Mouse (Mus musculus): Measurements from ENCODE around the gene Ccpg1os. TPM values are rescaled to one million over a fixed set of nuclear protein-coding genes. Genes with fewer than 3 reads are reported as not detected.

Gene Ccpg1os
- polyA plus RNA-seq (2015; fragmentation: Nextera tagmentation; extraction: Ambion mirVana), result 20.6 and 22.8 TPM in 2 replicates

DNA sequence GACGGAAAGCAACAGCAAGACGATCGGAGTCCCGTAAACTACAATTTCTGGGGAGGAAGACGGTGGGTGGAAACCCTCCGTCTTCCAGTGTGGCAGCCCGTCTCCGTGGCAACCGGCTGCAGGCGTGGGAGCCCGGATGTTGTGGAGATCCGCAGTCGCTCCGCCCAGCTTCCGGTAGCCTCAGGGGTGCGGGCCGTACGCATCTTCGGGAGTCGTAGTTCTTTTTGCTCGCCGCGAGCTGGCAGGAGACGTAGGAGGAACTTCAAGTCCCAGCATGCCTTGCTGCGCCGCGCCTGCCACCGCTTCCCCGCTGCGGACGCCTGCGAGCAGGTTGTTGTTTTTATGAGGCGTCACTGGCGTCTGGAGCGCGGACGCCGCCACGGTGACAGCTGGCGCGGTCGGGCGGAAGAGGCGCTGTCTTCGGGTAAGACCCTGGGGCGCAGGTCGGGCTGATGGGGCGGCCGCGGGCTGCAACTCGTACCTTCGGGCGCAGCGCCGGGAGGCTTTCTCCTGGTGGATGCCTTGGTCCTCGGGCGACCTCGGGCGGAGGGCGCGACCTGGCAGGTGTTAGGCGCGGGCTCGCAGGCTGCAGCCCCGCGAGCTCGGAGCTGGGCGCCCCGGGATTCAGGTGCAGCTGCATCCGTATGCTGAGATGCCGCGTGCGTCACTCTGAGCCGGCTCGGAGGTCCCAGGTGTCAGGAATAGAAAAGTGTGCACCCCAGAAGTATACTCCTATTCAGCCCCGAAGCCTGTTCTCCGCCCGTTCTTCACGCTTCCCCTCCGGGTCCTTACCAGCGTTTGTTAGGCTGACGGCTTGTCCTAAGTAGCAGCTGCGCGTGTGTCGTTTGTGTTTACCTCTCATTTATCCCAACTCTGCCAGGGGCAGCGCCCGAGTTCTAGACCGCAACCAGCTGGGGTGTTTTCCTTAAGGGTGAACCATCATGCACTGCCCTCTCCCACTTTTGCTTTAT lies at the start of gene Ccpg1os, which contains the start of gene Ccpg1:
Ccpg1os (minus strand) TSS at position 133 of the 971 bp plus-strand sequence.
Ccpg1 (plus strand) TSS at position 180 of the 971 bp plus-strand sequence.
- H3K4me3 ChIP-seq (replicated peaks), result peak within 1 kb of the TSS; percentile 76
- peaks cover 16% of the 10 kb centered on the region for H3K4me1 ChIP-seq
- under 1% methylated on average over 88 of the region's 88 CpGs for WGBS
- H3K9me3 ChIP-seq (replicated peaks), result no peaks in the 10 kb centered on the region
- peak; percentile 100 for ATAC-seq (replicated peaks; ENCODE audit: low FRiP score)
- no peaks in the 10 kb centered on the region for H3K27me3 ChIP-seq
- peak within 1 kb of the TSS; percentile 69 for H3K9ac ChIP-seq
- H3K4me2 ChIP-seq, result peak within 1 kb of the TSS; percentile 91
- no peaks in the 10 kb centered on the region for H3K36me3 ChIP-seq
- H3K27ac ChIP-seq, result peak within 1 kb of the TSS; percentile 67

DNA sequence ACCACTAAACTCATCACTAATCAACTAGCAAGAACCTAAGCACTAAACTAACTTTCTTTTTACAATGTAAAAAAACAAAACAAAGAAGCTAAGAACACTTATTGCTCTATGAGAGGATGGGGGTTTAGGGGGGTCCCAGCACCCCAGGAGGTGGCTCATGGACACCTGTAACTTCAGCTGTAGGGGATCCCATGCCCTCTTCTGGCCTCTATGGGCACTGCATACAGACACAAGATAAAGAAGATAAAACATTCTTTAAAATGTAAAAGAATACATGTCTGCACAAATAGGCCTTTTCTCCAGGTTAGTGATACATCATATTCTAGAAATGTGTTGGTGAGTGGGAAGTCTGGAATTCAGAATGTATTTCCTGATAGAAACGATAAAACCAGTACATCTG lies 48.2 kb upstream of the Ccpg1os start:
- no peaks in the 10 kb centered on the region for H3K9me3 ChIP-seq (replicated peaks)
- no peak for ATAC-seq (replicated peaks; ENCODE audit: low FRiP score)
- H3K27me3 ChIP-seq, result no peaks in the 10 kb centered on the region
- H3K4me2 ChIP-seq, result no peak overlapping the region
- WGBS, result 95% methylated on average over 1 of the region's 1 CpGs
- no peak overlapping the region for H3K27ac ChIP-seq
- H3K4me3 ChIP-seq (replicated peaks), result no peak overlapping the region
- no peak overlapping the region for H3K9ac ChIP-seq
- peaks cover 65% of the 10 kb centered on the region for H3K36me3 ChIP-seq
- no peaks in the 10 kb centered on the region for H3K4me1 ChIP-seq

GRCm38 (mm10) chr9:73031421-73031820 lies 46.2 kb upstream of the Ccpg1os start:
- WGBS, result 73% methylated on average over 4 of the region's 4 CpGs
- Histone ChIP-seq H3K36me3 (peaks cover 67% of the 10 kb centered on the region), H3K4me1 (no peaks in the 10 kb centered on the region), H3K9me3 (replicated peaks) (no peaks in the 10 kb centered on the region), H3K27ac (no peak overlapping the region), H3K4me2 (no peak overlapping the region), H3K27me3 (no peaks in the 10 kb centered on the region), H3K9ac (no peak overlapping the region), H3K4me3 (replicated peaks) (no peak overlapping the region)
- no peak for ATAC-seq (replicated peaks; ENCODE audit: low FRiP score)

DNA sequence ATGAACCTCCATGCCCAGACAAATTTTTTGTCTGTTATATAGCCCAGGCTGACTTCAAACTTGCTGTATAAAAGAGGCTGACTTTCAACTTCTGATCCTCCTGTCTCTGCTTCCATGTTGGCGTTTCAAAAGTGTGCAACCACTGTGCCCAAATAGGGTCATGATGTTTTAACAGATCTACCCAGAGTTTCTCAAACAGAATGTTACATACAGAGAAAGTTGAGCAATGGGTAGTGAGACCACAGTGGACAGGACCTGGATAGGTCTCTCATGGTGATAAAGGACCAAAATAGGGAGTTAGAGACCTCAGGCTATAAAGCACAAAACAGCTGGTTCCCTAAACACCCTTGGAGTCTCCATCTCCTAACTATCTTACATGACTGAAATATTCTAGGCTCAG lies 45.3 kb upstream of the Ccpg1os start:
- Histone ChIP-seq H3K4me1 (no peaks in the 10 kb centered on the region), H3K36me3 (peaks cover 60% of the 10 kb centered on the region), H3K4me3 (replicated peaks) (no peak overlapping the region), H3K27me3 (no peaks in the 10 kb centered on the region), H3K9me3 (replicated peaks) (no peaks in the 10 kb centered on the region), H3K4me2 (no peak overlapping the region), H3K27ac (no peak overlapping the region), H3K9ac (no peak overlapping the region)
- WGBS, result 98% methylated on average over 1 of the region's 1 CpGs
- no peak for ATAC-seq (replicated peaks; ENCODE audit: low FRiP score)

DNA sequence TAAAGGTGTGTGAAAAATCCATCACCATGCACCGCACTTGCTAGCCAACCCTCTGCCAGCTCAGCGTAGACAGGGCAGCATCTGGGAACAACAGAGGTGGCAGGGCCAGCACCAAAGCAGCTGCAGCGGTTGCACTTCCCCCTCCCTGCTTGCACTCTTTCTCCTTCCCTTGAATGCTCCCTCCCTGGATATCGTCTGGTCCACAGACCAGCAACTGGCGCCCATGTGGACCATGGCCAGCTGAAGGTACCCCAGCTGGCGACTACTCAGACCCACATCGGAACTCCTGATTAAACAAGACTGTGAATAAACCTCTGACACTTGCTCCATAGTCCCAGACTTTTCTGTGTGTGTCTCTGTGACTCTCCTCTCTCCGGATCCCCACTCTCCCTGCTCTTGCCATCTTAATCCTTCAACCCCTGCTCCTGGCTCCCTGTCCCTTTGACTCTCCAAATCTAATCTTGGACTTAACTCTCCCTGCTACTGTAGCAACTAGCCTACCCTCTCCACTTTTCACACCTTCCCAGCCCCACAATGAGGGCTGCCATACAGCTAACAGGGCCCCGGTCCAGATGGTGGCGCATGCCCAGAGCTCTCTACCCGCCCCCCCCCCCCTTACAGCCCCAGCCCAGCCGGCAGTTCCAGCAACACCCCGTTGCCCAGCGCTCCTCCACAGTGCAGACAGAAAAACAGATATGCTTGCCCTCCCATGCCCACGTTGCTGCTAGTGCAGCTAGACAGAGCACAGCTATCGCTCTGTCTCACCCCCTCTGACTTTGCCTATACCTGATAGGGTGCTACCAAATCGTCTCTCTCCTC lies 40.8 kb upstream of the Ccpg1os start:
- no peak overlapping the region for H3K4me3 ChIP-seq (replicated peaks)
- no peaks in the 10 kb centered on the region for H3K9me3 ChIP-seq (replicated peaks)
- H3K27me3 ChIP-seq, result no peaks in the 10 kb centered on the region
- no peak overlapping the region for H3K9ac ChIP-seq
- no peak overlapping the region for H3K4me2 ChIP-seq
- WGBS, result 29% methylated on average over 17 of the region's 17 CpGs
- H3K36me3 ChIP-seq, result peaks cover 46% of the 10 kb centered on the region
- no peak overlapping the region for H3K27ac ChIP-seq
- ATAC-seq (replicated peaks; ENCODE audit: low FRiP score), result no peak
- H3K4me1 ChIP-seq, result no peaks in the 10 kb centered on the region

DNA sequence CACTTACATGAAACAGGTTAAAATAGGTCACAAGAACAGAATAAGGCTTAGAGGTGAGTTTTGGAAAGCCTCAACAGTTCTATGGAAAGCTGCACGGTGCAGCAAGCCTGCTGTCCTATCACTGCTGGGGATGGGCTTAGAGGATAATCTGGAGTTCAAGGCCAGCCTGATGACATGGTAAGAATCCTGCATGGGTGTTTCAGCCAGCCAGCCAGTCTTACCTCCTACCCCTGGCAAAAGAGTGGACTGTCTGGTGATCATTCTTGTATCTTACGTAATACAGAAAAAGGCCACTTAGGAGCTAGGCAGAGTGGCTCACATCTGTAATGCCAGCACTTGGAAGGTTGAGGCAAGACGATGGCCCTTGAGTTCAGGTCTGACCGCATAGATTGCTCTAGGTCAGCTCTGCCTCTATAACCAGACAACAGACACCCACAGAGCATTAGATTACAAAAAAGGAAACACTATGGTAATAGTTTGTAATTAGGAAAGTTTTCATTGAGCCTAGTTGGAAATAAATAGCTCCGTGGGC lies 35.5 kb upstream of the Ccpg1os start:
- 90% methylated on average over 5 of the region's 5 CpGs for WGBS
- H3K36me3 ChIP-seq, result peaks cover 66% of the 10 kb centered on the region
- no peak overlapping the region for H3K4me3 ChIP-seq (replicated peaks)
- H3K27ac ChIP-seq, result no peak overlapping the region
- no peak overlapping the region for H3K9ac ChIP-seq
- no peak for ATAC-seq (replicated peaks; ENCODE audit: low FRiP score)
- H3K27me3 ChIP-seq, result no peaks in the 10 kb centered on the region
- H3K4me1 ChIP-seq, result no peaks in the 10 kb centered on the region
- H3K9me3 ChIP-seq (replicated peaks), result no peaks in the 10 kb centered on the region
- no peak overlapping the region for H3K4me2 ChIP-seq

- no peak for ATAC-seq (replicated peaks; ENCODE audit: low FRiP score)
- Histone ChIP-seq H3K36me3 (peaks cover 73% of the 10 kb centered on the region), H3K4me1 (no peaks in the 10 kb centered on the region), H3K4me3 (replicated peaks) (no peak overlapping the region), H3K4me2 (no peak overlapping the region), H3K27ac (no peak overlapping the region), H3K9me3 (replicated peaks) (no peaks in the 10 kb centered on the region), H3K9ac (no peak overlapping the region), H3K27me3 (no peaks in the 10 kb centered on the region)
- 91% methylated on average over 10 of the region's 10 CpGs for WGBS
These were observed 34.7 kb upstream of the Ccpg1os start for GRCm38 (mm10) chr9:73019841-73020240.

GRCm38 (mm10) chr9:73014724-73015123 lies 29.5 kb upstream of the Ccpg1os start:
- WGBS, result 75% methylated on average over 13 of the region's 13 CpGs

DNA sequence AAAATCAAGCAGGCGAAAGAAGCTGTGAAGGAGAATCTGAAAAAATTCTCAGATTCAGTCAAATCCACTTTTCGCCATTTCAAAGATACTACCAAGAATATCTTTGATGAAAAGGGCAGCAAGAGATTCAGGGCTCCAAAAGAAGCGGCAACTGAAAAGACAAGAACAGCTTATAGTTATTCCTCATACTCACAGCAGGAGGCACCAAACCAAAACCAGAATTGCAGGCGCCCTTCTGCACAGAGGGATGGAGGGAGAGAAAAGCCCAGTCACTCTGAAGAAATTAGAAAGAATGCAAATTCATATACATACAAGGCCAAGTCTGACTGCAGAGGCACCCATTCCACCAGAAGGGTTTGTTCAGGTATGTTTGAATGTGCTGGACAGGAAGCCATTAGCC lies 27.4 kb upstream of the Ccpg1os start:
- H3K27ac ChIP-seq, result no peak overlapping the region
- no peak overlapping the region for H3K4me2 ChIP-seq
- H3K9me3 ChIP-seq (replicated peaks), result no peaks in the 10 kb centered on the region
- H3K27me3 ChIP-seq, result no peaks in the 10 kb centered on the region
- peaks cover 71% of the 10 kb centered on the region for H3K36me3 ChIP-seq
- H3K9ac ChIP-seq, result no peak overlapping the region
- no peaks in the 10 kb centered on the region for H3K4me1 ChIP-seq
- WGBS, result 91% methylated on average over 4 of the region's 4 CpGs
- no peak overlapping the region for H3K4me3 ChIP-seq (replicated peaks)
- no peak for ATAC-seq (replicated peaks; ENCODE audit: low FRiP score)

More at GRCm38 (mm10) chr9:73014724-73015123, 29.5 kb upstream of the Ccpg1os start:
- H3K27ac ChIP-seq, result no peak overlapping the region
- H3K4me1 ChIP-seq, result no peaks in the 10 kb centered on the region
- no peak overlapping the region for H3K9ac ChIP-seq
- H3K9me3 ChIP-seq (replicated peaks), result no peaks in the 10 kb centered on the region
- no peaks in the 10 kb centered on the region for H3K27me3 ChIP-seq
- no peak overlapping the region for H3K4me3 ChIP-seq (replicated peaks)
- H3K36me3 ChIP-seq, result peaks cover 91% of the 10 kb centered on the region
- no peak overlapping the region for H3K4me2 ChIP-seq
- no peak for ATAC-seq (replicated peaks; ENCODE audit: low FRiP score)

GRCm38 (mm10) chr9:73008384-73008783 lies 23.2 kb upstream of the Ccpg1os start:
- H3K4me2 ChIP-seq, result no peak overlapping the region
- ATAC-seq (replicated peaks; ENCODE audit: low FRiP score), result no peak

GRCm38 (mm10) chr9:73006175-73006574 lies 21.0 kb upstream of the Ccpg1os start:
- 93% methylated on average over 3 of the region's 3 CpGs for WGBS
- H3K27me3 ChIP-seq, result no peaks in the 10 kb centered on the region
- H3K4me3 ChIP-seq (replicated peaks), result no peak overlapping the region
- peaks cover 28% of the 10 kb centered on the region for H3K36me3 ChIP-seq
- no peak for ATAC-seq (replicated peaks; ENCODE audit: low FRiP score)
- H3K27ac ChIP-seq, result no peak overlapping the region
- H3K9ac ChIP-seq, result no peak overlapping the region
- H3K9me3 ChIP-seq (replicated peaks), result no peaks in the 10 kb centered on the region
- H3K4me2 ChIP-seq, result no peak overlapping the region
- no peaks in the 10 kb centered on the region for H3K4me1 ChIP-seq

More at GRCm38 (mm10) chr9:73008384-73008783, 23.2 kb upstream of the Ccpg1os start:
- Histone ChIP-seq H3K9me3 (replicated peaks) (no peaks in the 10 kb centered on the region), H3K4me3 (replicated peaks) (no peak overlapping the region), H3K27me3 (no peaks in the 10 kb centered on the region), H3K9ac (no peak overlapping the region), H3K4me1 (no peaks in the 10 kb centered on the region), H3K27ac (no peak overlapping the region), H3K36me3 (peaks cover 41% of the 10 kb centered on the region)
- 68% methylated on average over 3 of the region's 3 CpGs for WGBS

DNA sequence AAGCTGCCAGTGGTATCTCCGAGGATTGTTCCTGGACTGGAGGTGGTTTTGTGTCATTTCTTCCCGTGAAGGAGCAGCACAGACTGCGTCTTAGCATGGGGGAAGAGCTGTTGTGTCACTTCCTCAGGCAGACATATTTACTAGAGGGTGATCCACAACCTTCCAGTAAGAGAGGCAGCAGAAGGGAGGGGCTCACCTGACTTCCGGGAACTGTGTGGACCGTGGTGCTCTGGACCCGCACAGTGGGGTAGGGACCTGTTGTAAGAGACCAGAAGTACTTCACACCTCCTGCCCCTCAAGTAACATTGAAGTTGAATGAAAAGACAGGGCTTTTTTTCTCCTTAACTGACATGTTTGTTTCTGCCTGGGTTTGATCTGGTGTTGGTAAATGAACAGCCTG lies 19.9 kb upstream of the Ccpg1os start:
- Histone ChIP-seq H3K4me1 (no peaks in the 10 kb centered on the region), H3K4me2 (no peak overlapping the region), H3K36me3 (peaks cover 19% of the 10 kb centered on the region), H3K27ac (no peak overlapping the region), H3K9me3 (replicated peaks) (no peaks in the 10 kb centered on the region), H3K27me3 (no peaks in the 10 kb centered on the region), H3K4me3 (replicated peaks) (no peak overlapping the region), H3K9ac (no peak overlapping the region)
- ATAC-seq (replicated peaks; ENCODE audit: low FRiP score), result no peak
- 85% methylated on average over 6 of the region's 6 CpGs for WGBS
